Mouse (Mus musculus) forebrain, embryonic 14.5 days (tissue): Measurements from ENCODE around the gene Chmp5. TPM values are rescaled to one million over a fixed set of nuclear protein-coding genes. Genes with fewer than 3 reads are reported as not detected.

ENCODE experiments used
- ATAC-seq: fragments of 200-750 bp; cut with Nextera tagmentation; 2 replicates; pipeline ENCODE4 v1.8.0; 2017; ENCODE audit warnings: mild to moderate bottlenecking, moderate library complexity
- DNase-seq: peaks from one replicate; pipeline ENCODE4 v3.0.0-alpha.2; 2015; ENCODE audit warnings: low spot score
- H3K27ac ChIP-seq: fragments of 300-500 bp; sonication (generic); 2 replicates; pipeline ENCODE4 v1.5.1; 2014; ENCODE audit warnings: low read depth, mild to moderate bottlenecking, control low read depth, low read length, moderate library complexity
- H3K27me3 ChIP-seq: fragments of 300-500 bp; sonication (generic); replicated peaks from 2 replicates; pipeline ENCODE4 v1.6.1; 2014; ENCODE audit warnings: low read length, control low read depth, mixed read lengths; ENCODE audit not compliant: control insufficient read depth, insufficient read depth
- H3K36me3 ChIP-seq: fragments of 300-500 bp; sonication (generic); 2 replicates; pipeline ENCODE4 v1.6.1; 2014; ENCODE audit warnings: low read length, control low read depth; ENCODE audit not compliant: control insufficient read depth, insufficient read depth
- H3K4me1 ChIP-seq: fragments of 300-500 bp; sonication (generic); 2 replicates; pipeline ENCODE4 v1.6.1; 2014; ENCODE audit warnings: antibody characterized with exemption, low read length, control low read depth; ENCODE audit not compliant: control insufficient read depth, insufficient read depth
- H3K4me2 ChIP-seq: fragments of 300-500 bp; sonication (generic); 2 replicates; pipeline ENCODE4 v1.6.1; 2014; ENCODE audit warnings: mild to moderate bottlenecking, control low read depth, low read length
- H3K4me3 ChIP-seq: fragments of 300-500 bp; sonication (generic); 2 replicates; pipeline ENCODE4 v1.5.1; 2014; ENCODE audit warnings: low read depth, low read length, control low read depth
- H3K9ac ChIP-seq: fragments of 300-500 bp; sonication (generic); 2 replicates; pipeline ENCODE4 v1.6.1; 2014; ENCODE audit warnings: mild to moderate bottlenecking, low read length, control low read depth, moderate library complexity
- H3K9me3 ChIP-seq: fragments of 300-500 bp; sonication (generic); replicated peaks from 2 replicates; pipeline ENCODE4 v1.6.1; 2016; ENCODE audit warnings: low read length, control low read depth, mixed read lengths; ENCODE audit not compliant: control insufficient read depth
- WGBS: fragments of 180-500 bp; shearing (Covaris S2); extraction: QIAGEN DNeasy Blood & Tissue Kit; methylation state at CpG from one replicate; pipeline ENCODE4 v1.1.7; 2014; 5-methylcytosine and 5-hydroxymethylcytosine counted together
- polyA plus RNA-seq: library from polyadenylated mRNA; unstranded; fragments of >200 nt; fragmentation: Nextera tagmentation; extraction: Ambion mirVana; gene quantifications from 2 replicates; pipeline ENCODE4 v1.2.1, GENCODE M21; 2014

Chmp5 gene
- polyA plus RNA-seq, 1 experiment from 2014 or later = 192 TPM

GRCm38 (mm10) chr4:40969781-40970591 is 21.8 kb downstream of the Chmp5 start:
- 12% methylated on average over 11 of the region's 13 CpGs for WGBS

DNA sequence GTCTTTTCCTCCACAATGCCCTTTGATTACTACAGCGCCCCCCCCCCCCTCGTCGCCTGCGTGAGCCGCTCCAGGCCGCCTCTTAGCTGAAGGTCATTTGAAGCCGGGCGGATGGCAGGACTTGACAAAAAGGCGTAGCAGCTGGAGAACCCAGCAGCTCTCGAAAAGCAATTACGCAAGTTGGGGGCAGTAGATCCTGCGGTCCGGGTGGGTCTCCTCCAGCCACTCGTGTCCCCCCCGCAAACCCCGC is 22.3 kb downstream of the Chmp5 start:
- peak overlapping the region; percentile 98 for H3K4me3 ChIP-seq
- H3K27ac ChIP-seq = peak overlapping the region; percentile 91
- H3K4me2 ChIP-seq = peak overlapping the region; percentile 73
- peak overlapping the region; percentile 86 for H3K9ac ChIP-seq
- peaks cover 9% of the 10 kb centered on the region for H3K4me1 ChIP-seq
- H3K9me3 ChIP-seq = no peaks in the 10 kb centered on the region
- DNase-seq (no peak), ATAC-seq (no peak)
- 0% methylated on average over 16 of the region's 16 CpGs for WGBS
- peaks cover 29% of the 10 kb centered on the region for H3K36me3 ChIP-seq
- no peaks in the 10 kb centered on the region for H3K27me3 ChIP-seq

More at GRCm38 (mm10) chr4:40969781-40970591, 21.8 kb downstream of the Chmp5 start:
- ATAC-seq (peak; percentile 47; the same call in 1 of the 2 replicates), DNase-seq (no peak)
- Histone ChIP-seq H3K4me1 (peaks cover 9% of the 10 kb centered on the region), H3K9ac (peak overlapping the region; percentile 86), H3K9me3 (no peaks in the 10 kb centered on the region), H3K27me3 (no peaks in the 10 kb centered on the region), H3K36me3 (peaks cover 33% of the 10 kb centered on the region), H3K4me3 (peak overlapping the region; percentile 98), H3K27ac (peak overlapping the region; percentile 91), H3K4me2 (peak overlapping the region; percentile 73)

- Histone ChIP-seq H3K9ac (peak within 1 kb of the TSS; percentile 86), H3K4me3 (peak within 1 kb of the TSS; percentile 98), H3K4me1 (peaks cover 9% of the 10 kb centered on the region), H3K36me3 (peaks cover 23% of the 10 kb centered on the region), H3K9me3 (no peaks in the 10 kb centered on the region), H3K27me3 (no peaks in the 10 kb centered on the region), H3K27ac (peak within 1 kb of the TSS; percentile 91), H3K4me2 (peak within 1 kb of the TSS; percentile 73)
- under 1% methylated on average over 67 of the region's 85 CpGs for WGBS
- DNase-seq = peak; percentile 99
- ATAC-seq = peak; percentile 98
Observed at GRCm38 (mm10) chr4:40970842-40971701, 22.9 kb downstream of the Chmp5 start, which contains the start of gene Nfx1. Nfx1 (plus strand) TSS chr4:40970906.

GRCm38 (mm10) chr4:40971744-40972143 is 23.5 kb downstream of the Chmp5 start:
- no peak overlapping the region for H3K27ac ChIP-seq
- peak; percentile 37 for DNase-seq
- WGBS = 26% methylated on average over 13 of the region's 13 CpGs

DNA sequence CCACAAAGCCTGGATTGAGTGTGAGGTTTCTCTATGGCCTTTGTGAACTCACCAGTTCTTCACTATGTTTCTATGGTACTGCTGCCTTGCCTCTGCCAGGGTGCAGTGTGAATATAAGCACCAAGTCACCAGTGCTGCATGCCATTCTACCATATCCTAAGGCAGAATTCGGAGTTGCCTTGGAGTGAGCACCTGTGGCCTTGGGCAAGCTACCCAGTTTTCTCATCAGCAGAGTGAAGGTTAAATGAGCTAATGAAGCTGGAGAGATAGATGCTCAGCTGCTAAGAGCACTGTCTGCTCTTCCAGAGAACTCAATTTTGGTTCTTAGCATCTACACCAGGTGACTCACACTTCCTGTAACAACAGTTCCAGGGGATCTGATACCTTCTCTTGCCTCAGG is 25.8 kb downstream of the Chmp5 start:
- Histone ChIP-seq H3K4me2 (no peak overlapping the region), H3K27ac (no peak overlapping the region), H3K4me3 (no peak overlapping the region), H3K9me3 (no peaks in the 10 kb centered on the region), H3K36me3 (peaks cover 28% of the 10 kb centered on the region), H3K27me3 (no peaks in the 10 kb centered on the region), H3K4me1 (peaks cover 9% of the 10 kb centered on the region), H3K9ac (no peak overlapping the region)
- no peak for ATAC-seq
- DNase-seq = no peak
- WGBS = 91% methylated on average over 1 of the region's 1 CpGs

More at GRCm38 (mm10) chr4:40971744-40972143, 23.5 kb downstream of the Chmp5 start:
- Histone ChIP-seq H3K4me3 (peak overlapping the region; percentile 98), H3K4me2 (peak overlapping the region; percentile 73), H3K36me3 (peaks cover 22% of the 10 kb centered on the region), H3K9ac (peak overlapping the region; percentile 86), H3K4me1 (peaks cover 9% of the 10 kb centered on the region), H3K9me3 (no peaks in the 10 kb centered on the region), H3K27me3 (no peaks in the 10 kb centered on the region)
- ATAC-seq = no peak

GRCm38 (mm10) chr4:40975678-40976077 is 27.5 kb downstream of the Chmp5 start:
- Histone ChIP-seq H3K9me3 (no peaks in the 10 kb centered on the region), H3K27me3 (no peaks in the 10 kb centered on the region), H3K4me3 (no peak overlapping the region), H3K36me3 (peaks cover 43% of the 10 kb centered on the region), H3K27ac (no peak overlapping the region), H3K4me1 (peaks cover 4% of the 10 kb centered on the region), H3K4me2 (no peak overlapping the region), H3K9ac (no peak overlapping the region)
- DNase-seq (no peak), ATAC-seq (no peak)
- 95% methylated on average over 3 of the region's 3 CpGs for WGBS

DNA sequence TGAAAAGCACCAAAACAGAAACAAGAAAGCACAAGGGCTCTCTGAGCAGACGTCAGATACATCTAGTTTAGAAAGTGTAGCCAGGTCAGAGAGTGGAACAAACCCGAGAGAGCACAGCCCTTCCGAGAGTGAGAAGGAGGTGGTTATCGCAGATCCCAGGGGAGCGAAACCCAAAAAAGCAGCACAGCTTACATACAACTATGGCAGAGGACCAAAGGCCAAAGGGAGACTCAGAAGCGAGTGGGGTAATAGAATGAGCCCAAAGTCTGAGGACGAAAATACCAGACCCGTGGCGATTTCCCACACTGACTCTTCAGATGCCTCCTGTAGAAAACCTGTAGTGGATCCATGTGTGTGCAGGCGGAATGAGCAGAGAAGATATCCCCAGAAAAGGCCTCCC is 28.4 kb downstream of the Chmp5 start:
- Histone ChIP-seq H3K27ac (no peak overlapping the region), H3K9ac (no peak overlapping the region), H3K4me1 (peaks cover 4% of the 10 kb centered on the region), H3K4me2 (no peak overlapping the region), H3K36me3 (peaks cover 51% of the 10 kb centered on the region), H3K4me3 (no peak overlapping the region), H3K9me3 (no peaks in the 10 kb centered on the region), H3K27me3 (no peaks in the 10 kb centered on the region)
- DNase-seq (no peak), ATAC-seq (no peak)
- WGBS = 88% methylated on average over 10 of the region's 10 CpGs

DNA sequence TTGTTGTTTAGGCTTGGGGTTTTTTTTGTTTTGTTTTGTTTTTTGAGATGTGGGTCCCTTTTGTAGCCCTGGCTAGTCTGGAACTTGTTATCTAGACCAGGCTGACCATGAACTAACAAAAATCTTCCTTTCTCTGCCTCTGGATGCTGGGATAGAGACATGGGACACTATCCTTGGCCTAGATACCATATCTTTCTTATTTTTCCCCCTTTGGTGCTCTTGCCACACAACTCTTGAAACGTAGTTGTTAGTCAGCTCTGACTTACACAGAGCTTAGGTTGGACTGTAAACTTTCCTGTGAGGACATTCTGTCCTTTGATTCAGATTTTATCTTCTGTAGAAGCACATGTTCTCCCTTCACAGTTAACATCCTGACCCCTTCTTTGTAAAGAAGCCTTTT is 31.2 kb downstream of the Chmp5 start:
- Histone ChIP-seq H3K36me3 (peaks cover 65% of the 10 kb centered on the region), H3K4me2 (no peak overlapping the region), H3K27ac (no peak overlapping the region), H3K4me3 (no peak overlapping the region), H3K9ac (no peak overlapping the region), H3K9me3 (no peaks in the 10 kb centered on the region), H3K4me1 (no peaks in the 10 kb centered on the region), H3K27me3 (no peaks in the 10 kb centered on the region)
- no peak for ATAC-seq
- DNase-seq = no peak
- 96% methylated on average over 1 of the region's 1 CpGs for WGBS

GRCm38 (mm10) chr4:40982486-40982885 is 34.3 kb downstream of the Chmp5 start:
- Histone ChIP-seq H3K27me3 (no peaks in the 10 kb centered on the region), H3K4me2 (no peak overlapping the region), H3K4me3 (no peak overlapping the region), H3K27ac (no peak overlapping the region), H3K9me3 (no peaks in the 10 kb centered on the region), H3K9ac (no peak overlapping the region), H3K4me1 (no peaks in the 10 kb centered on the region), H3K36me3 (peaks cover 81% of the 10 kb centered on the region)
- WGBS = 83% methylated on average over 3 of the region's 3 CpGs
- ATAC-seq = no peak
- DNase-seq = no peak
